Mouse (Mus musculus): ENCODE measurements around the gene Frmd4a.
"Not testable (repeated sequence)": the region's sequence is repeated elsewhere in the genome, so short reads cannot be mapped to it uniquely, and the experiment has no call there.

Gene Frmd4a

DNA sequence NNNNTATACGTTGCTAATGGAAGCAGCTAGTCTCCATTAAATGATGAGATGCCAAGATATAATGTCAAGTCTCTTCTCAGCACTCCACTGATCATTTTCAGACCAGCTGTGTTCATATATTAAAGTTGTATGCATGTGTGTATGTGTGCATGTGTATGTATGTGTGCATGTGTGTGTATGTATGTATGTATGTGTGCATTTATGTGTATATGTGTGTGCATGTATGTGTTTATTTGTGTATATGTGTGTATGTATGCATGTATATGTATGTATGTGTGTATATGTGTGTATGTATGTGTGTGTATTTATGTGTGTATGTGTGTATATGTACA, 204.9 kb downstream of the Frmd4a start:
- no peak for DNase-seq

DNA sequence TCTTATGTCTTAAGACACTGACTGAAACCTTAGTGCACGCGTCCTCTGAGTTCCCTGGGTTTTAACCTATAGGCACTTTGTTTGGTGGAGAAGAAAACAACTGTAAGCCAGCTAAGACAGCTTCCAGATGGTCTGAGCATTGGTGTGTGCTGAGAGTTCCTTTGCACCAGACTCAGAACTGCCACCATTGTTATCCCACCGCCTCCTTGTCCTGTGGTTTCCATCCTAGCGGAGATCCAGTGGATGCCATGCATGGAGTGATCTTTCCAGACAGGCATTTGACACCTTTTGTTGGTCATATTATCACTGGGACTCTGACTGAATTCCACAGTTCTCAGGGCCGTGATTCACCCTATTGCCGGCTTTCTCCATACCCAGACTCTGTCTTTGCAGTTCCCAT, 205.8 kb downstream of the Frmd4a start:
- no peak for DNase-seq

DNA sequence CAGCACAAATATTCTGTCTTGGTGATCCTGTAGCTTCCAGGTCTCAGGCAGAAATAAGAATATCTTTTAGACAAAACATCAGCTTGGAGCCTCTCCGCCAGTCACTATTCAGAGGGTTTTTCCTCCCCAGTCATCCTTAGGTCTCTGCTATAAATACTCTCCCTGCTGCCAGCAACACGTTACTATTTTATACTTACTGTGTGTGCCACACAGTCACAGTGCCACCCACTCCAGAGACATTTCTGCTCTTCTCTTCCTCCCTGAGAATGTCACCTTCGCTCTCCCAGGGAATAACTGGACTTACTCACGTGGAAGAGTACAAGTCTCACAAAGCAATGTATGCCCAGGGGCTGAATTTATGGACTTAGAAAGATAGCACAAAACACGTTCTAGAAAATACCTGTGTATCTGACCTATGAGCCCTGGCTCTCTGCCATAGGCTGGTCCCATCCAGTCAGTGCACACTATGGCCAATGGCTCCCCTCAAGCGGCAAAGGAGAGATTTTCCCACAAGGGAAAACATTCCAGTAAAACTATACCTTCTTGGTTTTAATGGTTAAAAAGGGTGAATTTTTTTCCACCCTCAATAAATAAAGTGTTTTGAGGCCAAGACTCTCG, 209.5 kb downstream of the Frmd4a start:
- DNase-seq: no peak

DNA sequence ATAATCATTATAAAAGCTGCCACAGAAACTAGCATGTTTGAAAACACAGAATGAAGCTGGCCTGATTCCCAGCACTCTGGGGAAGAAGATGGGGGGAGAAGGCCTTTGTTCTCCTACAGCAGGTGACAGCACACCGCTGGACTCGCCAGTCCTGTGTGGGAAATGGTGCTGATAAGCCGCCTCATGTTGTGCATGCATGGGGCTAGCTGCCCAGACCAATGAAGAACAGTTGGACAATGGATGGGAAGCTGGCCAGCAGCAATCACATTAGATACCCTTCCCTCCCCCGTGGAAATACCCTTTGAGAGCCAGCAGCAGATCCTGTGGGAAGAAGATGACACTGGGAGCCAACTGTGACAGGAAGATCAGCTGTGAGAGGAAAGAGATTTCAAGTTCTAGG, 210.0 kb downstream of the Frmd4a start:
- peak; percentile 85 for DNase-seq

DNA sequence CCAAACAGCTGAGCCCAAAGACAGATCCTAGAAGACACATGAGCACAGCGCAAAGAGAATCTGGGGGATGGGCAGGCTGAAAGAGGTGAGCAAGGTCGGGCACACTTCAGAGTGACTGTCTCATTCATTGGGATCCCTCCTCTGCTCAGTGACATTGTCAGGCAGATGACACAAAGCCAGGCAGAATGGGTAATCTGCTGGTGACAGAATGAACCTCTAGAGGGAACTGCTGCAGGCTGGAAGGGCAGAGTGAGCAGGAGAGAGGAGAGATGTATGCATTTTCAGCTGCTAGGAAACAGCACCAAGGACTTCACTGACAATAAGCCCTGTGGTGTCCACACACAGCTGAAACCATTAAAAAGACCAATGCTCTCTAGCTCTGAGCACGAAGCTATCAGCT, 211.0 kb downstream of the Frmd4a start:
- no peak for DNase-seq

DNA sequence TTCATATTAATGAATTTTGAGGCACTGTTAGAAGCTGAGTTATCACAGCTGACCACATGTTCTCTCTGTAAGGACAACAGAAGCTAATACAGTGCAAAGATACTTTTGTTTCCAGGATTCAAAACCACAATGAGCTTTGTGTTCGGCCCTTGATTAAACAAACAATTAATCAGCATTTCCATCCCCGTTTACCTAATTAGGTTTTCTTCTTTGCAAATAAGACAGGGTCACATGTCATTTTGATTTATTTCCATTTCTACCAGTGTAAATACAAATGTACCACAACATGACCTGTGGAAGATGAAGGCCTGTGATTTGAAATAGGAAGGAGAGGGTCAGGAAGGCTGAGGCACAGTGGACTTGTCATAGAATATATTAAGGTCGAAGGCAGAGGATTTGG, 214.8 kb downstream of the Frmd4a start:
- no peak for DNase-seq

DNA sequence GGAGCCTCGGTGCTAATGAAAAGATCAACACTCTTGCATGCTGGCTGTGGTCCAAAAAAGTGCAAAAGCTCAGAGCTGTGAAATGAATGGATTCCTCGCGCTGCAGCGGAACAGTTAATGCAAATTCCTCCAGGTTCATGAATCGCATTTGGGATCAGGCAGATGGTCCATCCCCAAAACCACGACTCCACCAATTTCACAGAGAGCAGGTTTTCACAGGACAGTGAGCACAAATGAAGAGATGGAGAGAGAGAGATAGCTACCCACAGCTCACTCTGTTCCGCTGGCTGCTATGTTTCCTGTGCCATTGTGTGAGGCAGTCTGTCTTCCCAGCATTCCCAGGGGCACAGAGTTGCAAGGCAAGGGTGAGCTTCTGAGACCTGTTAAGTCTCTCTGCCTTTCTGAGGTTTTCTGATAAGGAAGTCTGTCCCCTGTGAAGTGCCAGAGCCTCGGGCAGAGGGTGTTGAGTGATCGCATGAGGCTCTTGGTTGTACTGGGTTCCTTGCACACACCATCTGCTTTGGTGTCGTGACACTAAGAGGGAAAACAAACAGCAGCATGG, 215.3 kb downstream of the Frmd4a start:
- no peak for DNase-seq

DNA sequence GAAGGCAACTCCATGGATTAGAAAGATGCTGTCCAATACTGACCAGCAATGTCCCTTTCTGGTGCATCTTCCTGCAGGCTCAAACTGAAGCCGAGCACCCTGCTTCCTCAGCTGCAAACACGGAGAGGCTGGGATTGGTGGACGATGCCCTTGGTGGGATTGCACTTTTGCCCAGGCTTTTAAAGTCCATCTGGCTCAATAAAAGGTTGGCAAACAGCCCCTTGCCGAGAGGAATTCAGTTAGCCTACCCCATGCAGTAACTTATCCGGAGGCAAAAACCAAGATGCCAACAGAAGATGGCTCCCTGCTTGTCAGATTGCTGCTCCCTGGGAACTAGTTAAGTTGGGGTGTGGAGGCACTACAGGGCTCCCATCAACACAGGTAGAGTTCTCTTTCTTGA, 220.2 kb downstream of the Frmd4a start:
- DNase-seq: no peak

DNA sequence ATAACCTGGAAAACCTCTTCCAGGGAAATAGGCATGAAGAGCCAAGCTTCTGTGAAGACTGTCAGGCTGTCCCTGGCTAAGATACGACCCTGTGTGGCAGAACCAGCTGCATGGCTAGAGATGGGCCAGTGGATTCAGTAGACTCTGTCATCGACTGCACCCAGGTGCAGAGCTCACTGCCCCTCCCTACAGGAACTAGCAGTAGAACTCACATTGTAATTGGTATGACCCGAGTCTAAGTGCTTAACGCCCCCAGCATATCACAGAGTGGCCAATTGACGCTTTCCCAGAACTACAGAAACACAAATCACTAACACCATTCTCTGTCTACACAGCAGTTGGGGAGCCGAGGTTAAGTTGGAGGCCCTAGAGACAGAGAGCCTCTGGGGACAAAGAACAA, 232.2 kb downstream of the Frmd4a start:
- no peak for DNase-seq

DNA sequence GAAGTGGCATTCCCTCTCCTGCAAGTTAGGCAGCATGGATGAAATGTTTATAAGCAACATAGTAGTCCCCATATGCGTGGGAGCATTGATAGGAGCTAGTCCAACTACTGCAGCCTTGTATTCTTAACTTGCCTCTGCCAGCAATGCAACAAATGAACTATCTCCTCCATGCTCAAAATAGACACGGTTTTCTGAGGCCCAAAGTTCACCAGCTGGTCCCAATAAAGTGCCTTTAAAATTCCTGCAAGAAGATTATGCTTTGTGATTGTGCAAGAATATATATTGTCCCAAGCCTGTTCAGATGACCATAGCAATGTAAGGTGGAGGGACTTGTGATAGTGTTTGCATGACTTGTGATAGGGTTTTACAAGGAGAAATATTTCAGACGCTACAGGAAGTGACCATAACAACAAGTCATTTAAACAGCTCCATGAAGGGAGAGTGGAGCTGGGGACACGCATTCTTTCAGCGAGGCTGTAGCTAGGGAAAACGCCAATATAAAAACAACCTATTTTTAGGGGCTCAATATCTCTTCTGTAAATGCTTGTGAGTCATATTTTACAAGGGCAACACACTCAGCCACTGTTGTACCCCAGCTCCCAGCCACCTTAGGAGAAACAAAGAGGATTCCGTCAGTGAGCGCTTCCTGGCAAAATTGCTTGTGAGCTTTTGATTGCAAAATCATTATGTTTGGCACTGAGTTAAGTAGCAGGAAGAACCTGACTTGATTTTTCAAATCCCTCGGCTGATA, 235.2 kb downstream of the Frmd4a start:
- DNase-seq: peak; percentile 38

DNA sequence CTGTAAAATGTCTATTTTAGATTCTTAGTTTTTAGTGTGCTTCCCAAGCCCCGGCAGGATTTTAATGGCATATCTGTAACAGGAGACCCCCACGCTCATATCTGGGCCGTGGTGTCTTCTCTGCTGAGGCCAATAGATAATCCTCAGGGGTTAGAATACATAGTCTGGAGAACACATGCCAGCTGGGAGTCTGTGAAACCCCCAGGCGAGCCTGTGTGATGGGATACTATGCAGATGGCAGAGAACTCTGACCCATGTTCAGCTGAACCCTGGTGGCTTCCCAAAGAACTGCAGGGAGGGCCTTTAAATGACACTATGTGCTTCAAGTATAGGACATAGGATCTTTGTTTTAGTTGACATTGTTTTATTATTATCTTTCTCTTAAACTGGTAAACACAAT, 235.8 kb downstream of the Frmd4a start:
- DNase-seq: peak; percentile 73

DNA sequence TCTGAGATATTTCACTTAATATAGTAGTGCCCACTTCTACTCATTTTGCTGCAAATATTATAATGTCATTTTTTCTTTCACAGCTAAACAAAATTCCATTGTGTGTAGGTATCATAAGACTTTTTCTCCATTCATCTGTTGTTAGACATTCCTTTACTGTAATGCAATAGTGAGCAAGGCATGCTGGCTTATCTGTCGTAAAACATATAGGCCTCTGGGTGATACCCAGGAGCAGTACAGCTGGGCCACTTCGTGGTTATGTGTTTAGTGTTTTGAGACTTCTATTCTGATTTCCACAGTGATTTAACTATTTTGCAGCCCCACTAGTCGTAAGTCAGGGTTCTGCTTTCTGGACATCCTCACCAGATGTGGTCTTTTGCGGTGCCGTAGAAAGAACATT, 236.6 kb downstream of the Frmd4a start:
- no peak for DNase-seq

DNA sequence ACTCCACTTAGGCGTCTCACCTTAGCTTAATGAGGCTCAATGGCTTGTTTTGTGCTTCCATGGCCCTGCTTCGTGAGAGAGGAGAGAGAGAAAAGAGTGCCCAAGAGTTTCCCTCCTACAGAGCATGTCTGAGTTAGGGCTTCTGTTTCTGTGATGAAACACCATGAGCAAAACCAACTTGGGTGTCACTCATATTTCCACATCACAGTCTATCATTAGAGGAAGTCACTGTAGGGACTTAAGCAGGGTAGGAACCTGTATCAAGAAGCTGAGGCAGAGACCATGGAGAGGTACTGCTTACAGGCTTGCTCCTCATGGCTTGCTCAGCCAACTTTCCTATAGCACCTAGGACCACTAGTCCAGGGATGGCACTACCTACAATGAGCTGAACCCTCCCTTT, 238.7 kb downstream of the Frmd4a start:
- DNase-seq: no peak

DNA sequence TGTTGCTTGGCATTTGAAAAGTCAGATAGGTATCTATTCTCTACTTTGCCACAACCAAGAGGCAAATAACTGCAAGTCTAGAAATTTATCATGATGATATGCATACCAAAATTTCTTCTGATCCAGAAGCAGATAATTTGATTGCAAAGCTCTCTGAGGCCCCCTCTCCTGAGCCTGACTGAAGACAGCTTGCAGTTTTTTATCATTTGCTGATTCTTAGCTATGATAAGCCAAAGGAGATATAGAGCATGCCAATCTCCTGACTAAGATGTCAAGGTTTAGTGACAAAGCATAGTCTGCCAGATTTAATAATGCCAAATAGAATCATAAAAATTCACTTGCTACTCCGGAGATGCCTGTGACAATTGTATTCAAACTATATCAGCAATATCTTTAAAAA, 240.1 kb downstream of the Frmd4a start:
- DNase-seq: no peak

DNA sequence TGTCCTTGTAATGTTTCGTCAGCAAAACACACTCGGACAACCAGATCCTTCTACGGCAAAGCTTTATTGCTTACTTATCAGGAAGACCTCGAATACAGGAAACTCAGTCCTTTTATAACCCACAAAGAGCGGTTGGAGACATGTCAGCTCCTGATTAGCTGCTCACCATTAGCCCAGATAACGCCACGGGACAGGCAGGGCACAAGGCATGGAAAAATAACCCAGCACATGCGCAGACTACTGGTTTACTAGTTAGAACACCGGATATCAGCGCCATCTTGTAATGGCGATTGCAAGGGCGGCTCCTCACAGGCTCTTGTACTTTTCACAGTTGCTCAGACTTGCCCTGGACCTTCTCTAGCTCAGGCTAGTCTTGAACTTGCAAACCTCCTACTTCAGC, 241.3 kb downstream of the Frmd4a start:
- DNase-seq: not testable (repeated sequence)

DNA sequence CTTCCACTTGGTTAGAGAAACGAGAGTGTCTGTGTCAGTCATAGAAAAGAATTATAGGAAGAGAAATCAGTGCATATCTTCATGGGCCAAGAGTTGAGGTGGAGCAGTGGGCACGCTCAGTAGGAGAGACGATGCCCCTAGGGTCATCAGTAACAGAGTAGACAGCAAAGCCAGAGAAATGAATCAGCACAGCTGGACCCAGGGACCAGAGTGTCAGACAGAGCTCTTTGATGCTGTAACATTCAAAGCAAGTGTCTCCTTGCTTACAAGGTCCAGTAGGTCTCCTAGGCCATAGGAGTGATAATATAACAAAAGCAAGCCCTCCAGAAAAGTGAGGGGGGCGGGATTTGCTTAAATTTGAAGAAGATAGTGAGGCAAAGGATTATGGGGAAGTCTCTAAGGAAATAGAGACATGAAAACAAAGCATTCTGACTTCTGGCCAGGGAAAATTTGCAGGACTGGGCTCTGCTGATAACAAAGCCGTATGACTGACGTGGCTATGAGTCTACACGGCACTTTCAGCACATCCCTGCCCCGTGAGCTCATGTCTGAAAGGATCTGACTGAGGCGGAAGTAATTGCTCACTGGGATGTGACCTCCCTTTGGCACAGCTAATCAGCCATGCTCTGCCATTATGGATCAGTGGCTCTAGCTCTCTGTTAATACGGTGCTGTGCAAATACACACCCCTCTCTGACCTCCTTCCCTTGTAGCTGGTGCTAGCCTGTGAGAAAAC, 243.0 kb downstream of the Frmd4a start:
- peak; percentile 5 for DNase-seq

DNA sequence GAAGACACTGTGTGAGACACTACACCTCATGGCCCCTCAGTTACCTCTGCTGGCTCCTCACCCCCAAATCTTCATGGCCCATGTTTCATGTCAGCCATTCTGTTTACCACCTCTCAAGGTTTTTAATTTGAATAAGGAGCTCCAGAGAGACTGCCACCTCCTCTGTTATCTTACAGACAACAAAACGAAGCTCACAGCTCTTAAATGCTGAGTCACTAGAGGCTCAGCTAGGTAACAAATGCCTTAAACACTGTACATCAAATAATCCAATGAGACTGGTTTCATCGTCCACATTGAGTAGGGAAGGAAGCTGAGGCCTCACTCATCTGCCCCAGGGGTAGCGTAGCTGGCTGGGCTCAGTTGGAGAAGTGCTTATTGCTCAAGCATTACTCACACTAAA, 245.2 kb downstream of the Frmd4a start:
- no peak for DNase-seq

DNA sequence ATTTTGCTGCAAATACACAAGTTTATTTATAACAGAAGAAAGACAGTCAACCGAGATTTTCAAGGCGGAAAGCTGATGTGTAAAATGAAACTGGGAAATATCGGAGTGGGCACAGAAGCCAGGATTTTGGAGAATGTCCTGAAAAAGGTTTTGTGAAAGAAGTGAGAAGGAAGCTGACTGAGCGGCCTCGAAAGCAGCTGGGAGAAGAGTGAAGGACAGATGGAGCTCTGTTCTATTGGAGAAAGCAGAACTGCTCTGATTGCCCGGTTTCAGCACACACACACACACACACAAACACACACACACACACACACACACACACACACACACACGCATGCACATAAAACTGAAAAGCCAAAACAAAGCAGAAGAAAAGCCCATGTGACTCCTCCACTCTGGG, 249.9 kb downstream of the Frmd4a start:
- no peak for DNase-seq

DNA sequence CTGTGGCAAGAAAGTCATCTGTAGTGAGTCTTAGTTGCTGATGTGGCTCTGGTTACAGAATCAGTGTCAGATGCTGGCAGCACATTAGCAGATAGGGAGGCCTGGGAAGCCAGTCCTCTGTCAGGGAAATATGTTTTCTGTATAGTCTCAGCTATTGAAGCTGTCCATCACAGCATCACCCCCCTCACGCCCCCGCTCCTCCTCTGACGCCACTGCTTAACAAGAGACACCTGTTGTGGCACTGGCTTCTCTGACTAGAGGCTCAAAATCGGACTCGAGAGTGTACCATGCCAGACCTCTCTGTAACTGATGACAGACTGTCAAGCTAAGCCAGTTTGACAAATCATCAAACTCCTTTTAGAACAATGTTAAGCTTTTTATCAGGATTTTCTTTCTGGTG, 265.3 kb downstream of the Frmd4a start:
- DNase-seq: peak; percentile 67

DNA sequence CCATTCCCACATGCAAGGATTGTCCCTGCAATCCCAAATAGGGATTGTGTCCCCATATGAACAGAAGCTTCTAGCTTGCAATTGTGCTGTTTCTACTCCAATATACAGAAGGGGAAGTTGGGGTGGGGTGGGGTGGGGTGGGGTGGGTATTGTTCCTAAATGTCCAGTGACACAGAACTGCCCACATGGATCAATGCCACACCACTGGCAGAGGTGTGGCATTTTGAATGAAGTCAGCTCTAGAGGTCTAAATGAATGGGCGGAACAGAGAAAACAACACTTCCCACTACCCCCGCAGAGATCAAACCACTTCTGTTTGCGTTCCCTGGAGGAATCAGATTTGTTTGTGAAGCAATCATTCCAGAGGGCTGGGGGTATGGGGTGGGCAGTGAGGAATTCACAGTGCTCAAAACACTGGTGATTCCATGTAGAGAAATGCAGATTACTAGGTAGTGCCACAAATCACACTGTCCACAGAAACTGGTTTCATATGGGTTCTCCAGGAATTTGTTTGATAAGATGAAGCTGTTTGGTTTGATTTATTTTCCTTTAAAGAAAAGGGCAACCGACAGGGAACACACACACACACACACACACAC, 268.3 kb downstream of the Frmd4a start:
- peak; percentile 40 for DNase-seq

DNA sequence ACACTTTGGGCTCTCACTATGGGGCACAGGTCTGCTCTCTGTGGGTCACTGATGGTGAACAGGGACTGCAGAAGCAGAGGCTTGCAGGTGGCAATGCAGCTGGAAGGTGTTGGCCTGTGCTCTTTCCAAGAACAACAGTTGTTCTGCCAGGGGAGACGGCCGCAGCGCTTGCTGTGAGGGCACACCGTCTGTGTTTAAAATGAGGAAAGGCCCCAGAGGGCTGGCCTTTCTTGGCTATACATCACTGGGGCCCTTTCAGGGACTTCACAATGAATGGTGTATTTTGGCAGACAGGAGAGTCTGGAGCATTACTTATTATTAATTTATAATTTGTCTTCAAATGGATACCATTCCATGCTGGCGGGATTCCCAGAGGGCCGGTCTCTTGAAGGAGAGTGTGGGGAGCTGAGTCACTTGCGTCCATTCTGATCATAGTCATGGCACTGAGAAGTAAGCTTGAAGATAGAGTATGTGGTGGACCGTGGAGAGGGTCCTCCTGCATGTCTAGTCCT, 268.9 kb downstream of the Frmd4a start:
- DNase-seq: no peak

DNA sequence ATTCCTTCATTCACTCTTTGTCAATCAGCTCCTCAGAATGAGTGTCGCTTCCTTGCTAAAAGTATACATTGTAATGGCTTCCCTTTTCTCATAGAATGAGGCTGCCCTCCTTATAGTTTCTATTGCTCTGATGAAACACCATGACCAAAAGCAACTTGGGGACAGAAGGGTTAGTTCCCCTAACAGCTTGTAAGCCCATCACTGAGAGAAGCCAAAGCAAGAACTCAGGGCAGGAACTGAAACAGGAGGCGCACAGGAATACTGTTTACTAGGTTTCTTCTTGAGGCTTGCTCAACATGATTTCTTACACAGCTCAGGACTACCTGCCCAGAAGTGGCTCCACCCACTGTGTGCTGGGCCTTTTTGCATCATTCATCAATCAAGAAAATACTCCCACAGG, 273.0 kb downstream of the Frmd4a start:
- no peak for DNase-seq

DNA sequence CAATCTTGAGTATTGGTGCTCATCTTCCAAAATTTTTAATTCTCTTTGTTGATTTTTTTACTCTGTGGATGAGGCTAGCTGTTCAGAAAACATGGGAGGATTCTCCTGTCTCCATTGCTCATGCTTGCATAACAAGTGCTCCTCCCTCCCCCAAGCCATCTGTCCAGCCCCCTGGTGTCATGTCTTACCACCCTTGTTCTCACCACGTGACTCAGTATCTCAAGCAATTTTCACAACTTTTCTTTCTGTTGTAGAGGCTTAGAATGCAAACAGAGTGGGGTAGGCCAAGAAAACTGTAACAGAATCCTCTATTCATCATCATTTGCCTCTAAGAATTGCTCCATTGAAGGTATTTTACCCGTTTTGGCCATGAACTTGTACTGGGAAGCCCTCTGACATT, 273.6 kb downstream of the Frmd4a start:
- no peak for DNase-seq

Measured in lung, postnatal 36 days (tissue).